Mouse (Mus musculus): ENCODE data around the gene Mlh1.

The Mlh1 gene

GRCm38 (mm10) chr9:111211122-111212041 lies 60.2 kb downstream of the Mlh1 start:
- DNase-seq, result peak; percentile 39 to 49

- no peak for DNase-seq
These were observed 61.2 kb downstream of the Mlh1 start for GRCm38 (mm10) chr9:111210412-111210811.

GRCm38 (mm10) chr9:111209158-111209699 lies 62.4 kb downstream of the Mlh1 start:
- DNase-seq, result no peak

GRCm38 (mm10) chr9:111208185-111208584 lies 63.4 kb downstream of the Mlh1 start:
- DNase-seq, result no peak

DNA sequence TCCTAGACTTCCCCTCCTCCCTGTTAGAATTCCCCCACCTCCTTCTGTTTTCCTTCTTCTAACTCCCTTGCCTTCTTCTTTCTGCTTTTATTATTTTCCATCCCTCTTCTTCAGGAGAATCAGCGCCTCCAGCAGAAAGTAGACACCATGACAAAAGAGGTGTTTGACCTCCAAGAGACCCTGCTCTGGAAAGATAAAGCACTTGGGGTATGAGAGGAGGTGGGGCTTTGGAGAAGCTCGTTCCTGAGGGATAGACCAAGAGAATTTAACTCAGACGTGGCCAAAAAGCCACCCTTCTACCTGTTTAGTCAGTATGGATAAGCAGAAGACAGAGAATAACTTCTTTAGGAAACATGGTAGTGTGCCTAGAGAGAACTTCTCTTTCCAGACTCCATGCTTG lies 63.9 kb downstream of the Mlh1 start:
- DNase-seq, result no peak

DNA sequence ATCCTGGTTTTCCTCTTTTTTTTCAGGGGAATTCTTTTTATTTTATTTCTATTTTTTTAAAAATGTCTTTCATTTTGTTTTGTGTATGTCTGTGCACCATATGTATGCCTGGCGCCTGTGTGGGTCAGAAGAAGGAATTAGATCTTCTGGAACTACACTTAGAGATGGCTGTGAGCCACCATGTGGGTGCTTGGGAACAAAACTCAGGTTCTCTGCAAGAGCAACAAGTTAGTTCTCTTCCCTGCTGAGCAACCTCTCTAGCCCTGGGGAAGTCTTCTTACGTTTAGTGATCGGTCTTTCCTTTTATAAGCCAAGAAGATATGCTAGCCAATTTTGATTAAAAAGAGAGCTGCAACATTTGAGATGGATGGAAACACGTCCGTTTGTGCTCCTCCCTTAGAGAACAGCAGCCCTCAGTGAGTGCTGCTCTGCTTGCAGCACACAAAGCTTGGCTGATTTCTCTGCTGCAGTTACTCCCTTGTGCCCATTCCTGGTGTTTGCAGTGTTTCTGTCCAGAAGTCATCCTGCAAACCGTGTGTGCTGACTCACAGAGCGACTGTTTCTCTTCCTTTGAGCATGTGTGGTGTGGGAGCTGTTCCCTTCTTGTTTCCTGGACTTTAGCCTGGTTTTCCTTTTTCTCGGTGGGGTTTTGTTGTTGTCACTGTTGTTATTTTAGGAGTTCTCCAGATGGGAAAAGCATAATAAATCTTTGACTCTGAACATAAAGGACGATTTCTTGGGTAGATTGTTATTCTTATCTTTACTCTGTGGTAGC lies 66.8 kb downstream of the Mlh1 start:
- DNase-seq, result peak in 1 of 2 experiments; percentile 37

GRCm38 (mm10) chr9:111200208-111200607 lies 71.4 kb downstream of the Mlh1 start:
- DNase-seq, result no peak

DNA sequence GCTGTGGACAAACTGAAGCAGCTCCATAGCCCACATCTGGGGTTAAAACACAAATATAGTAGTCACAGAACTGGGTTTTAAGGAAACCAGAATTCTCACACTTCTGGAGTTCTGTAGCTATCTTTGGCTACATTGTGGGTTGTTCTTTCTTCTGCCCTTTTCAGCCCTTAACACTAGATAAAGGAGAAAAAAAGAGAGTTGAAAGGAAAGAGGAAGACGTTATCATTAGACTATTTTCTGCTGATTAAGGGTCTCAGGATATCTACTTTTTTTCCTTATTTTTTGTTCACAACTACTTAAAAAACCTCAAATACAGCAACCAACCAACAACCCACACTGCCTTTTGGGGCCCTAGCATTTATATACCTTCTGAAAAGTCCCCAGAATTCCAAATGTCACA lies 73.3 kb downstream of the Mlh1 start:
- DNase-seq, result no peak

DNA sequence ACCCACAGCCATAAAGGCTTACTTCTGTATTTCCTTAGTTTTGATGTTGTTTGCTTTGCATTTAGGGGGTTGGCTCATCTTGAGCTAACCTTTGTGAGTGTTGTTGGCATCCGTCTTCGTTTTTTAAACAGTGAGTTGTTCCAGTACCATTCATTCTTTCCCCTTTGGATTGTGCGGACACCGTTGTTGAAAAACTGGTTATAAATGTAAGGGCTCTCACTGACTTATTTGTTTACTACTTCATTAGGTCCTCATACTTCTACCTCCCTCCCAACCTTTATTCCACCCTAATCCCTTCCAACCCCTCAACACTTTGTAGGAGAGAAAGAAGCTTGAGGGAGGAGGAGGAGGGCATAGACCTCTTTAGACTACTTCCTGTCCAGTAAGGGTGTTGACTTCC lies 73.9 kb downstream of the Mlh1 start:
- DNase-seq, result no peak

DNA sequence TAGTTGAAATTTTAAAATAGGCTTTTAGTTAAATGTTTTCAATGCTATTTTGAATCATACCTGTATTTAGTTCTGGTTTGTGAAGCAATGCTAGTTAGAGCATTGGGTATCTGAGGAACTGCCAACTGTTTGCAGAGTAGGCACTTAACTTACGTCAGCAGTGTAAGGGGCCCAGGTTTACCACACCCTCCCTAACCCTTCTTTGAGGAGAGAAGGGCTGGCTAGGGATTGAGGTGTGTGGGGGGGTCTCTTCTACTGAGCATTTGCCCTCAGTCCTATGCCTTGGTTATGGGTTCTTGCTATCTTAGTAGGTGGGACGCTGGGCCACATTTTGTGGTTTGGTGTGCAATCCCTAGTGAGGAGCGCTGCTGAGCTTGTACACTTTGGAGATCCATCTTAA lies 74.5 kb downstream of the Mlh1 start:
- no peak for DNase-seq

DNA sequence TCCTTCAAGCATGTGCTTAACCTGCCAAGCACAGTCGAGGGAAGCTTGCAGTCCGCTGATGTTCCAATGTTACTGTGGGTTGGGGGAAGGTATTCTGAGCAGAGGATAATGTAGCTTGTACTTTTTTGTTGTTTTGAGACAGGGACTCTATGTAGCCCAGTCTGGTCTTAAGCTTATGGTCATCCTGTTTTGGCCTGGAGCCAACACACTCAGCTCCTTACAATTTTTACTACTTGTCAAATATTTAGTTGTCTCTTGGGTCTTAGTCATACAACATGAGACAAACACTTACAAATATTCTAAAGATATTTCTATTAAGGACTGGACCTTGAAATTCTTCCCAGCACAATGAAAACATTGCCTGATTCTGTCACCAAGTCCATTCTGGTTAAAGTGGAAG lies 78.4 kb downstream of the Mlh1 start:
- no peak for DNase-seq

DNA sequence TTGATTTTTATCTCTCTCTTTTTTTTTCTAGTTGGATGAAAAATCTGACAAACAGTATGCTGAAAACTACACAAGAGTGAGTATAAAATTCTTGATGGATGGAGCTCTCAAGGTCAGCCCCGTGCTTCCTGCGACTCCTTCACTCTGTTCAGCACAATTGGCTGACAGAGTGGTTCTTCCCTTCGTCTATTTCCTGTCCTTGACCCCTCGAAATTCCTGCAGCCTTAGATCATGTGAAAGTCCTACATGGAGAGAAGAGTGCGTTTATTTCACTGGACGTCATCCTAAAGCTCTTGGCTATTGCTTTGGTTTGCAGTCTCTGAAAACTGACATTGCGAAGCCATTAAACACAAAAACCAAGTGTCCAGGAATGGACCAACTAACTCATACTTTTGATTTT lies 82.9 kb downstream of the Mlh1 start:
- DNase-seq, result peak in 1 of 2 experiments; percentile 28

- no peak for DNase-seq
These were observed 84.7 kb downstream of the Mlh1 start for GRCm38 (mm10) chr9:111186861-111187260.

DNA sequence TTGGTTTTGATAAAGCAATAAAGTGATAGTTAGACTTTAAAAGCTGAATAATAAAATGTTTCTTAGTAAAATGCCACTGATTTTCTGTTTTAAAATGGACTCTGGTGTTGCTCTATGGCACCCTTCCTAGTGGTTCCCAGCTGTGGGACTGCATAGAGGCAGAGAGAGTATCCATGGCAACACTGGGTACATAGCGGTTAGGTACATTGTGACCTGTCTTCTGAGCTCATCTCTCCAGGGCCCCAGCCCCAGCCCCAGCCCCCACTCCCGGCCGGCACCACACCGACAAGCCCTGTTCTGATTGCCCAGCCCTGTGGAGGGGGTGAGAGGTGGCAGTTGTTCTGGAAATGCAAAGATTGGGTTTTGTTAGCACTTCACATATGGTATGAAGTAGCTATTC lies 86.7 kb downstream of the Mlh1 start:
- DNase-seq, result no peak

- no peak for DNase-seq
These were observed 89.4 kb downstream of the Mlh1 start for GRCm38 (mm10) chr9:111182176-111182575.

DNA sequence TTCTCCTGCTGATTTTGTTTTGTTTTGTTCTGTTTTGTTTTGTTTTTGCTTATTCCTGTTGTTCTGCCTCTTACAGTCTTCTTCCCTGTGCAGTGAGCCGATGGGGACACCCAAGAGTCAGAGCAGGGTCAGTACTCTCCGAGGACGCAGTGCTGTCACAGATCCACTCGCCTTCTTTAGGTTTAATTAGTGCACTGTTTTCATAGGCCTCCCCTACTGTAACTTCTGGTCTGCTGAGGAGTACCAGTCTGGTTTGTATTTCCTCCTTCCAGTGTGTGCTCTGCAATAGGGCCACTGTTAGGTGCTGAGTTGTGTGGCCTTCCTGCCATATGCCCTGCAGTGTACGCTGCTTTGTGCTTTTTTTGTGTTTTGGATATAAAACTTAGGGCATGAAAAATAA lies 92.6 kb downstream of the Mlh1 start:
- DNase-seq, result no peak

Data from kidney, postnatal 36 days (tissue).